Mouse (Mus musculus): ENCODE measurements around the gene Bicdl1. TPM values are rescaled to one million over a fixed set of nuclear protein-coding genes. Genes with fewer than 3 reads are reported as not detected.
"Not testable (repeated sequence)": the region's sequence is repeated elsewhere in the genome, so short reads cannot be mapped to it uniquely, and the experiment has no call there.

Gene Bicdl1
- polyA plus RNA-seq, 1 experiment = 15.5 TPM

GRCm38 (mm10) chr5:115760903-115761302 is 29.5 kb upstream of the Bicdl1 start:
- WGBS = 52% methylated on average over 11 of the region's 11 CpGs
- no peaks in the 10 kb centered on the region for H3K4me1 ChIP-seq (ENCODE audit: control insufficient read depth, insufficient read depth, insufficient read length, low read length)
- no peaks in the 10 kb centered on the region for H3K27me3 ChIP-seq (ENCODE audit: control insufficient read depth, insufficient read depth, low read length)
- H3K27ac ChIP-seq (ENCODE audit: insufficient read depth, low read depth, low read length) = no peak overlapping the region
- H3K36me3 ChIP-seq (ENCODE audit: control insufficient read depth, insufficient read depth, low read length) = no peaks in the 10 kb centered on the region
- TF ChIP-seq CTCF (IDR thresholded peaks at IDR 0.05; ENCODE audit: extremely low read depth, insufficient read length, insufficient replicate concordance, low read depth, low read length) (no peak), POLR2A (IDR thresholded peaks at IDR 0.05; ENCODE audit: low read depth, low read length) (no peak)
- H3K4me3 ChIP-seq (ENCODE audit: low read depth, low read length) = no peak overlapping the region

GRCm38 (mm10) chr5:115758431-115759180 is 27.2 kb upstream of the Bicdl1 start:
- H3K4me1 ChIP-seq (ENCODE audit: control insufficient read depth, insufficient read depth, insufficient read length, low read length) = no peaks in the 10 kb centered on the region
- H3K27ac ChIP-seq (ENCODE audit: insufficient read depth, low read depth, low read length) = no peak overlapping the region

GRCm38 (mm10) chr5:115757516-115757915 is 26.1 kb upstream of the Bicdl1 start:
- TF ChIP-seq CTCF (IDR thresholded peaks at IDR 0.05; ENCODE audit: extremely low read depth, insufficient read length, insufficient replicate concordance, low read depth, low read length) = no peak
- no peak for TF ChIP-seq POLR2A (IDR thresholded peaks at IDR 0.05; ENCODE audit: low read depth, low read length)
- Histone ChIP-seq H3K4me1 (ENCODE audit: control insufficient read depth, insufficient read depth, insufficient read length, low read length) (no peaks in the 10 kb centered on the region), H3K27me3 (ENCODE audit: control insufficient read depth, insufficient read depth, low read length) (no peaks in the 10 kb centered on the region), H3K36me3 (ENCODE audit: control insufficient read depth, insufficient read depth, low read length) (no peaks in the 10 kb centered on the region), H3K27ac (ENCODE audit: insufficient read depth, low read depth, low read length) (no peak overlapping the region), H3K4me3 (ENCODE audit: low read depth, low read length) (no peak overlapping the region)
- WGBS = 83% methylated on average over 8 of the region's 8 CpGs

More at GRCm38 (mm10) chr5:115758431-115759180, 27.2 kb upstream of the Bicdl1 start:
- 46% methylated on average over 10 of the region's 10 CpGs for WGBS
- H3K4me3 ChIP-seq (ENCODE audit: low read depth, low read length) = no peak overlapping the region
- TF ChIP-seq POLR2A (IDR thresholded peaks at IDR 0.05; ENCODE audit: low read depth, low read length) (no peak), CTCF (IDR thresholded peaks at IDR 0.05; ENCODE audit: extremely low read depth, insufficient read length, insufficient replicate concordance, low read depth, low read length) (no peak)
- no peaks in the 10 kb centered on the region for H3K36me3 ChIP-seq (ENCODE audit: control insufficient read depth, insufficient read depth, low read length)
- H3K27me3 ChIP-seq (ENCODE audit: control insufficient read depth, insufficient read depth, low read length) = no peaks in the 10 kb centered on the region

- H3K4me1 ChIP-seq (ENCODE audit: control insufficient read depth, insufficient read depth, insufficient read length, low read length) = no peaks in the 10 kb centered on the region
- no peaks in the 10 kb centered on the region for H3K27me3 ChIP-seq (ENCODE audit: control insufficient read depth, insufficient read depth, low read length)
- H3K27ac ChIP-seq (ENCODE audit: insufficient read depth, low read depth, low read length) = no peak overlapping the region
- 53% methylated on average over 7 of the region's 7 CpGs for WGBS
- no peaks in the 10 kb centered on the region for H3K36me3 ChIP-seq (ENCODE audit: control insufficient read depth, insufficient read depth, low read length)
- no peak overlapping the region for H3K4me3 ChIP-seq (ENCODE audit: low read depth, low read length)
- no peak for TF ChIP-seq CTCF (IDR thresholded peaks at IDR 0.05; ENCODE audit: extremely low read depth, insufficient read length, insufficient replicate concordance, low read depth, low read length)
- no peak for TF ChIP-seq POLR2A (IDR thresholded peaks at IDR 0.05; ENCODE audit: low read depth, low read length)
Observed at GRCm38 (mm10) chr5:115755501-115755900, 24.1 kb upstream of the Bicdl1 start.

- Histone ChIP-seq H3K27ac (ENCODE audit: insufficient read depth, low read depth, low read length) (no peak overlapping the region), H3K36me3 (ENCODE audit: control insufficient read depth, insufficient read depth, low read length) (no peaks in the 10 kb centered on the region), H3K27me3 (ENCODE audit: control insufficient read depth, insufficient read depth, low read length) (no peaks in the 10 kb centered on the region), H3K4me3 (ENCODE audit: low read depth, low read length) (no peak overlapping the region), H3K4me1 (ENCODE audit: control insufficient read depth, insufficient read depth, insufficient read length, low read length) (no peaks in the 10 kb centered on the region)
- TF ChIP-seq CTCF (IDR thresholded peaks at IDR 0.05; ENCODE audit: extremely low read depth, insufficient read length, insufficient replicate concordance, low read depth, low read length) (no peak), POLR2A (IDR thresholded peaks at IDR 0.05; ENCODE audit: low read depth, low read length) (no peak)
- 79% methylated on average over 9 of the region's 9 CpGs for WGBS
Observed at GRCm38 (mm10) chr5:115754831-115755230, 23.4 kb upstream of the Bicdl1 start.

- WGBS = 70% methylated on average over 5 of the region's 5 CpGs
- H3K27ac ChIP-seq (ENCODE audit: insufficient read depth, low read depth, low read length) = no peak overlapping the region
- H3K4me1 ChIP-seq (ENCODE audit: control insufficient read depth, insufficient read depth, insufficient read length, low read length) = no peaks in the 10 kb centered on the region
- no peaks in the 10 kb centered on the region for H3K27me3 ChIP-seq (ENCODE audit: control insufficient read depth, insufficient read depth, low read length)
- H3K36me3 ChIP-seq (ENCODE audit: control insufficient read depth, insufficient read depth, low read length) = no peaks in the 10 kb centered on the region
- no peak overlapping the region for H3K4me3 ChIP-seq (ENCODE audit: low read depth, low read length)
- TF ChIP-seq POLR2A (IDR thresholded peaks at IDR 0.05; ENCODE audit: low read depth, low read length) (no peak), CTCF (IDR thresholded peaks at IDR 0.05; ENCODE audit: extremely low read depth, insufficient read length, insufficient replicate concordance, low read depth, low read length) (no peak)
Observed at GRCm38 (mm10) chr5:115752883-115753282, 21.5 kb upstream of the Bicdl1 start.

- H3K4me3 ChIP-seq (ENCODE audit: low read depth, low read length); H3K27me3 ChIP-seq (ENCODE audit: control insufficient read depth, insufficient read depth, low read length); H3K4me1 ChIP-seq (ENCODE audit: control insufficient read depth, insufficient read depth, insufficient read length, low read length); H3K27ac ChIP-seq (ENCODE audit: insufficient read depth, low read depth, low read length); H3K36me3 ChIP-seq (ENCODE audit: control insufficient read depth, insufficient read depth, low read length): not testable (repeated sequence)
- WGBS = 85% methylated on average over 9 of the region's 9 CpGs
Observed at GRCm38 (mm10) chr5:115751916-115752315, 20.5 kb upstream of the Bicdl1 start.
